Mouse (Mus musculus) embryonic fibroblast, embryonic 13.5 days (primary cell): ENCODE measurements at regions not wholly inside any gene's neighbourhood (a gene's known extent, or its start where the extent isn't known, plus 50 kb on each side); places are given as distances from the start of the nearest gene placed in this dataset.

Experiments
- H3K27ac ChIP-seq: 2 replicates; pipeline ENCODE4 v1.5.1; 2012; ENCODE audit warnings: low read length, control low read depth, inconsistent platforms; ENCODE audit not compliant: insufficient read depth
- H3K4me1 ChIP-seq: 2 replicates; pipeline ENCODE4 v1.6.1; 2011; ENCODE audit warnings: low read length; ENCODE audit not compliant: control insufficient read depth, insufficient read depth
- H3K4me3 ChIP-seq: 2 replicates; pipeline ENCODE4 v1.5.1; 2011; ENCODE audit warnings: mild to moderate bottlenecking, control low read depth, low read length; ENCODE audit not compliant: insufficient read depth
- CTCF ChIP-seq: IDR thresholded peaks from 2 replicates; pipeline ENCODE4 v1.5.1; 2011; ENCODE audit warnings: mild to moderate bottlenecking, control low read depth, low read length, moderate library complexity, borderline replicate concordance; ENCODE audit not compliant: insufficient read depth
- POLR2A ChIP-seq: IDR thresholded peaks from 2 replicates; pipeline ENCODE4 v1.6.1; 2011; ENCODE audit warnings: low read depth, mild to moderate bottlenecking, control low read depth, low read length, moderate library complexity

GRCm38 (mm10) chr19:44626261-44626660 lies 63.6 kb downstream of the Hif1an start:
- H3K4me1 ChIP-seq, result no peaks in the 10 kb centered on the region
- no peak for TF ChIP-seq CTCF
- TF ChIP-seq POLR2A, result no peak

GRCm38 (mm10) chr19:44629705-44630104 lies 67.1 kb downstream of the Hif1an start:
- H3K4me3 ChIP-seq, result no peak overlapping the region
- no peak overlapping the region for H3K27ac ChIP-seq
- no peak for TF ChIP-seq POLR2A
- peak; percentile 20; the same call in 1 of the 2 replicates for TF ChIP-seq CTCF
- no peaks in the 10 kb centered on the region for H3K4me1 ChIP-seq

More at GRCm38 (mm10) chr19:44626261-44626660, 63.6 kb downstream of the Hif1an start:
- no peak overlapping the region for H3K4me3 ChIP-seq
- H3K27ac ChIP-seq, result no peak overlapping the region

- TF ChIP-seq POLR2A, result no peak
- TF ChIP-seq CTCF, result no peak
- H3K4me1 ChIP-seq, result no peaks in the 10 kb centered on the region
- no peak overlapping the region for H3K27ac ChIP-seq
- H3K4me3 ChIP-seq, result no peak overlapping the region
Measured at GRCm38 (mm10) chr19:44631356-44632007, 68.8 kb downstream of the Hif1an start.

GRCm38 (mm10) chr19:44637145-44637719 lies 74.6 kb downstream of the Hif1an start:
- no peaks in the 10 kb centered on the region for H3K4me1 ChIP-seq
- TF ChIP-seq POLR2A (no peak), CTCF (no peak)
- no peak overlapping the region for H3K27ac ChIP-seq
- H3K4me3 ChIP-seq, result no peak overlapping the region

- no peak for TF ChIP-seq CTCF
- Histone ChIP-seq H3K4me1 (no peaks in the 10 kb centered on the region), H3K27ac (no peak overlapping the region), H3K4me3 (no peak overlapping the region)
Measured at GRCm38 (mm10) chr19:44640021-44640420, 77.4 kb downstream of the Hif1an start.

GRCm38 (mm10) chr19:44640551-44640950 lies 77.9 kb downstream of the Hif1an start:
- no peak overlapping the region for H3K27ac ChIP-seq
- TF ChIP-seq CTCF (no peak), POLR2A (no peak)
- no peak overlapping the region for H3K4me3 ChIP-seq

GRCm38 (mm10) chr19:44642294-44642693 lies 79.6 kb downstream of the Hif1an start:
- no peak for TF ChIP-seq CTCF
- TF ChIP-seq POLR2A, result no peak

More at GRCm38 (mm10) chr19:44640551-44640950, 77.9 kb downstream of the Hif1an start:
- H3K4me1 ChIP-seq, result no peaks in the 10 kb centered on the region

GRCm38 (mm10) chr19:44644376-44644775 lies 81.7 kb downstream of the Hif1an start:
- TF ChIP-seq CTCF, result no peak
- no peak for TF ChIP-seq POLR2A
- no peak overlapping the region for H3K4me3 ChIP-seq

More at GRCm38 (mm10) chr19:44642294-44642693, 79.6 kb downstream of the Hif1an start:
- Histone ChIP-seq H3K4me3 (no peak overlapping the region), H3K4me1 (no peaks in the 10 kb centered on the region), H3K27ac (no peak overlapping the region)

GRCm38 (mm10) chr19:44644929-44645328 lies 82.3 kb downstream of the Hif1an start:
- no peak for TF ChIP-seq POLR2A
- TF ChIP-seq CTCF, result no peak
- Histone ChIP-seq H3K4me3 (no peak overlapping the region), H3K27ac (no peak overlapping the region), H3K4me1 (no peaks in the 10 kb centered on the region)

More at GRCm38 (mm10) chr19:44644376-44644775, 81.7 kb downstream of the Hif1an start:
- H3K27ac ChIP-seq, result no peak overlapping the region
- no peaks in the 10 kb centered on the region for H3K4me1 ChIP-seq

- Histone ChIP-seq H3K4me3 (no peak overlapping the region), H3K27ac (no peak overlapping the region), H3K4me1 (no peaks in the 10 kb centered on the region)
- TF ChIP-seq CTCF, result no peak
- TF ChIP-seq POLR2A, result no peak
Measured at GRCm38 (mm10) chr19:44646548-44646947, 83.9 kb downstream of the Hif1an start.
